Mouse (Mus musculus) midbrain, postnatal 0 days (tissue): ENCODE data around the gene Ttc9b. TPM values are rescaled to one million over a fixed set of nuclear protein-coding genes. Genes with fewer than 3 reads are reported as not detected.

Experiments
- ATAC-seq: fragments of 200-750 bp; cut with Nextera tagmentation; 2 replicates; pipeline ENCODE4 v1.8.0; 2017; ENCODE audit warnings: moderate number of reproducible peaks, mild to moderate bottlenecking, moderate TSS enrichment, moderate library complexity; ENCODE audit not compliant: low FRiP score
- DNase-seq: peaks from one replicate; pipeline ENCODE4 v3.0.0-alpha.2; 2015; ENCODE audit warnings: low spot score
- H3K27ac ChIP-seq: fragments of 300-500 bp; sonication (generic); 2 replicates; pipeline ENCODE4 v1.5.1; 2014; ENCODE audit warnings: low read depth, mild to moderate bottlenecking, low read length, mixed read lengths
- H3K27me3 ChIP-seq: fragments of 300-500 bp; sonication (generic); 2 replicates; pipeline ENCODE4 v1.6.1; 2014; ENCODE audit warnings: low read length, control low read depth, mixed read lengths; ENCODE audit not compliant: insufficient read depth
- H3K36me3 ChIP-seq: fragments of 300-500 bp; sonication (generic); 2 replicates; pipeline ENCODE4 v1.6.1; 2014; ENCODE audit warnings: low read length, control low read depth, mixed read lengths; ENCODE audit not compliant: insufficient read depth
- H3K4me1 ChIP-seq: fragments of 300-500 bp; sonication (generic); 2 replicates; pipeline ENCODE4 v1.6.1; 2014; ENCODE audit warnings: mild to moderate bottlenecking, control low read depth, antibody characterized with exemption, low read length, mixed read lengths; ENCODE audit not compliant: insufficient read depth
- H3K4me2 ChIP-seq: fragments of 300-500 bp; sonication (generic); 2 replicates; pipeline ENCODE4 v1.6.1; 2014; ENCODE audit warnings: low read depth, mild to moderate bottlenecking, low read length, mixed read lengths; ENCODE audit not compliant: poor library complexity, severe bottlenecking
- H3K4me3 ChIP-seq: fragments of 300-500 bp; sonication (generic); 2 replicates; pipeline ENCODE4 v1.5.1; 2014; ENCODE audit warnings: low read depth, mild to moderate bottlenecking, low read length, moderate library complexity
- H3K9ac ChIP-seq: fragments of 300-500 bp; sonication (generic); replicated peaks from 2 replicates; pipeline ENCODE4 v1.6.1; 2014; ENCODE audit warnings: mild to moderate bottlenecking, low read length, moderate library complexity, mixed read lengths; ENCODE audit not compliant: poor library complexity, severe bottlenecking
- H3K9me3 ChIP-seq: fragments of 300-500 bp; sonication (generic); 2 replicates; pipeline ENCODE4 v1.6.1; 2016; ENCODE audit warnings: low read length, control low read depth
- CTCF ChIP-seq: IDR thresholded peaks from 2 replicates; pipeline ENCODE4 v1.5.1; 2016; ENCODE audit warnings: antibody characterized with exemption, mild to moderate bottlenecking
- WGBS: fragments of 180-500 bp; shearing (Covaris S2); extraction: QIAGEN DNeasy Blood & Tissue Kit; methylation state at CpG from one replicate; pipeline ENCODE4 v1.1.7; 2014; 5-methylcytosine and 5-hydroxymethylcytosine counted together
- polyA plus RNA-seq: library from polyadenylated mRNA; unstranded; fragments of >200 nt; fragmentation: Nextera tagmentation; extraction: Ambion mirVana; gene quantifications from 2 replicates; pipeline ENCODE4 v1.2.1, GENCODE M21; 2015
- total RNA-seq: library from RNA; depleted of rRNA; stranded (reverse); fragments of >200 nt; gene quantifications from 2 replicates; pipeline ENCODE4 v1.2.3, GENCODE M21; 2014; rRNA removed

The Ttc9b gene
- total RNA-seq (111 and 114 TPM in 2 replicates), polyA plus RNA-seq (125 and 133 TPM in 2 replicates)

GRCm38 (mm10) chr7:27653681-27654437, at the start of gene Ttc9b:
Gene Ttc9b (plus strand): TSS chr7:27653915.
- Histone ChIP-seq H3K36me3 (peaks cover 23% of the 10 kb centered on the region), H3K4me1 (0 out of 2 replicates have a peak, but pooled peaks cover 4% of the 10 kb centered on the region), H3K27ac (peak within 1 kb of the TSS; percentile 90), H3K9ac (peak within 1 kb of the TSS; percentile 84), H3K4me2 (peak within 1 kb of the TSS; percentile 59), H3K27me3 (no peaks in the 10 kb centered on the region), H3K4me3 (peak within 1 kb of the TSS; percentile 61), H3K9me3 (no peaks in the 10 kb centered on the region)
- TF ChIP-seq CTCF = peak; percentile 66
- 1% methylated on average over 52 of the region's 62 CpGs for WGBS
- DNase-seq = peak; percentile 90
- peak; percentile 75 for ATAC-seq

GRCm38 (mm10) chr7:27604661-27605348, 48.9 kb upstream of the Ttc9b start:
- Histone ChIP-seq H3K9me3 (no peaks in the 10 kb centered on the region), H3K4me2 (no peak overlapping the region), H3K4me3 (no peak overlapping the region), H3K36me3 (peaks cover 13% of the 10 kb centered on the region), H3K4me1 (no peaks in the 10 kb centered on the region), H3K27ac (peak overlapping the region; percentile 38; the same call in 1 of the 2 replicates), H3K9ac (no peak overlapping the region), H3K27me3 (no peaks in the 10 kb centered on the region)
- ATAC-seq (0 out of 2 replicates have a peak, but pooled peaks have one; percentile 21), DNase-seq (peak; percentile 65)
- TF ChIP-seq CTCF = no peak
- WGBS = 47% methylated on average over 5 of the region's 5 CpGs

- Histone ChIP-seq H3K27ac (peak overlapping the region; percentile 38; the same call in 1 of the 2 replicates), H3K9me3 (no peaks in the 10 kb centered on the region), H3K4me1 (no peaks in the 10 kb centered on the region), H3K9ac (0 out of 2 replicates have a peak overlapping the region, but pooled peaks have one; percentile 29), H3K4me2 (no peak overlapping the region), H3K4me3 (no peak overlapping the region), H3K36me3 (peaks cover 13% of the 10 kb centered on the region), H3K27me3 (no peaks in the 10 kb centered on the region)
- DNase-seq = no peak
- ATAC-seq = no peak
- no peak for TF ChIP-seq CTCF
- 69% methylated on average over 9 of the region's 9 CpGs for WGBS
Measured at GRCm38 (mm10) chr7:27605499-27606285, 48.0 kb upstream of the Ttc9b start.

GRCm38 (mm10) chr7:27606481-27607254, 47.0 kb upstream of the Ttc9b start:
- Histone ChIP-seq H3K4me3 (no peak overlapping the region), H3K36me3 (peaks cover 13% of the 10 kb centered on the region), H3K27me3 (no peaks in the 10 kb centered on the region), H3K9me3 (no peaks in the 10 kb centered on the region), H3K27ac (no peak overlapping the region), H3K9ac (no peak overlapping the region), H3K4me1 (no peaks in the 10 kb centered on the region), H3K4me2 (no peak overlapping the region)
- DNase-seq (no peak), ATAC-seq (no peak)
- no peak for TF ChIP-seq CTCF
- WGBS = 71% methylated on average over 10 of the region's 10 CpGs

GRCm38 (mm10) chr7:27607580-27607979, 46.1 kb upstream of the Ttc9b start:
- WGBS = 79% methylated on average over 5 of the region's 5 CpGs
- Histone ChIP-seq H3K27ac (no peak overlapping the region), H3K4me2 (no peak overlapping the region), H3K9me3 (no peaks in the 10 kb centered on the region), H3K4me3 (no peak overlapping the region), H3K9ac (0 out of 2 replicates have a peak overlapping the region, but pooled peaks have one; percentile 19), H3K27me3 (no peaks in the 10 kb centered on the region), H3K36me3 (peaks cover 13% of the 10 kb centered on the region), H3K4me1 (no peaks in the 10 kb centered on the region)
- peak; percentile 76 for DNase-seq
- no peak for ATAC-seq
- no peak for TF ChIP-seq CTCF
